Mouse (Mus musculus) thymus, postnatal 0 days (tissue): ENCODE results near the gene Mex3a. TPM values are rescaled to one million over a fixed set of nuclear protein-coding genes. Genes with fewer than 3 reads are reported as not detected.

Experiments used
- DNase-seq: peaks from one replicate; pipeline ENCODE4 v3.0.0-alpha.2; 2015; ENCODE audit warnings: low spot score
- polyA plus RNA-seq: library from polyadenylated mRNA; unstranded; fragments of >200 nt; fragmentation: Nextera tagmentation; extraction: Ambion mirVana; gene quantifications from 2 replicates; pipeline ENCODE4 v1.2.1, GENCODE M21; 2015

Mex3a gene
- polyA plus RNA-seq, result 8.1 and 10.3 TPM in 2 replicates

GRCm38 (mm10) chr3:88532299-88532674 lies at the start of gene Mex3a:
TSS of gene Mex3a (plus strand) at chr3:88532395.
- DNase-seq, result no peak

- no peak for DNase-seq
Measured at GRCm38 (mm10) chr3:88483141-88483540, 49.1 kb upstream of the Mex3a start.

- peak; percentile 84 for DNase-seq
Measured at GRCm38 (mm10) chr3:88483621-88484020, 48.6 kb upstream of the Mex3a start.

- DNase-seq, result peak; percentile 57
Measured at GRCm38 (mm10) chr3:88484597-88485316, 47.4 kb upstream of the Mex3a start.

- DNase-seq, result no peak
Measured at GRCm38 (mm10) chr3:88486043-88486442, 46.2 kb upstream of the Mex3a start.

GRCm38 (mm10) chr3:88486887-88487286 lies 45.3 kb upstream of the Mex3a start:
- DNase-seq, result no peak

GRCm38 (mm10) chr3:88487396-88487795 lies 44.8 kb upstream of the Mex3a start:
- DNase-seq, result no peak

GRCm38 (mm10) chr3:88493706-88494582 lies 38.3 kb upstream of the Mex3a start:
- no peak for DNase-seq

GRCm38 (mm10) chr3:88494836-88495628 lies 37.2 kb upstream of the Mex3a start:
- DNase-seq, result no peak

GRCm38 (mm10) chr3:88495741-88496415 lies 36.3 kb upstream of the Mex3a start:
- DNase-seq, result no peak

- DNase-seq, result no peak
Measured at GRCm38 (mm10) chr3:88499580-88499979, 32.6 kb upstream of the Mex3a start.

GRCm38 (mm10) chr3:88500087-88500486 lies 32.1 kb upstream of the Mex3a start:
- no peak for DNase-seq

- no peak for DNase-seq
Measured at GRCm38 (mm10) chr3:88500655-88501365, 31.4 kb upstream of the Mex3a start.

- no peak for DNase-seq
Measured at GRCm38 (mm10) chr3:88501366-88502030, 30.7 kb upstream of the Mex3a start.

GRCm38 (mm10) chr3:88502031-88502571 lies 30.1 kb upstream of the Mex3a start:
- no peak for DNase-seq

- DNase-seq, result peak; percentile 64
Measured at GRCm38 (mm10) chr3:88502641-88503504, 29.3 kb upstream of the Mex3a start.

- DNase-seq, result no peak
Measured at GRCm38 (mm10) chr3:88503505-88503863, 28.7 kb upstream of the Mex3a start.

- no peak for DNase-seq
Measured at GRCm38 (mm10) chr3:88503881-88504746, 28.1 kb upstream of the Mex3a start.
